Mouse (Mus musculus) cerebellum, adult 2 months (tissue): ENCODE data around the gene Il17rc.

Source experiments
- CTCF ChIP-seq: fragments of 200-500 bp; IDR thresholded peaks from 2 replicates; pipeline ENCODE4 v1.5.1; 2011; ENCODE audit warnings: low read depth, mild to moderate bottlenecking, control low read depth, low read length, moderate library complexity, borderline replicate concordance; ENCODE audit not compliant: insufficient read depth
- POLR2A ChIP-seq: fragments of 200-500 bp; IDR thresholded peaks from 2 replicates; pipeline ENCODE4 v1.6.1; 2011; ENCODE audit warnings: low read length, control low read depth, borderline replicate concordance; ENCODE audit not compliant: insufficient read depth

DNA sequence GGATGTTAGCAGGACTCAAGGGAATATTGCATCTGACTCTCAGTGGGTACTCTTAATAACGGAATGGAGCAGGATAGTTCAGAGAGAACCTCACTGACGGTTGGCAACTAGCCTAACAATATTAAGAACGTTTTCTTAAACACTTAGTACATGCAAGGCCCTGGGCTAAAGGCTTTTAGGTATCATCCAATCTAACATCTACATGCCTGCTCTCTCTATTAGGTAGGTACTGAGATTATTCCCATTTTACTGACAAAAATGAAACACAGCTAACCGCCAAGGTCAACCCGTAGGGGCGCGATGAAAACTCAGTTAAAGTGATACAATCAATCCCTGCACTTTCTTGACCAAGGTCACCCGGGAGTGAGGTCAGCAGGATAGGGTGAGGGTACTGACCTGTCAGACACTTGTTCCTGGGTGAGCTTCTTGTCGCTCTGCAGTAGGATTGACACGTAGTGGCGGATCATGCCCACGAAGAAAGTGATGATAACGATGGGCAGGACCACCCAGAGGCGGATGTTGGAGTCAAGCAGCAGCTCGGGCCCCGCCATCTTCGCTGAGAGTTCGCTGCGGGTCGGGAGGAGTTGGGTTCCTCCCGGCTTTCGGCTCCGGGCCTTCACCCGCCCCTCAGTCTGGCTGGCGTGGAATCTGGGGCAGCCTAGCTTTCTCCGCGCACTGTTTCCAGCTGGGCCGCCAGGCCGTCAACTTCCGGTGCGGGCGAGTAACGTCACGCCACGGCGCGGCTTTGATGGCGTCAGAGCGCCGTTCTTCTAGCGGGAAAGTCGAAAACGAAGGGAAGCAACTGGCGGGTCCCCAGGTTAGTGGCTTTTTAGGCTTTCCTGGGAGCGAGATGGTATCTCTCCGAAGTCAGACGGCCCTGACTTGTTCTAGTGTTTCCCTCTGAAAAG, 60.0 kb downstream of the Il17rc start, which contains the start of the genes Emc3 and Fancd2:
- TF ChIP-seq CTCF = no peak
- peak; percentile 73; the same call in 1 of the 2 replicates for TF ChIP-seq POLR2A
